ENCODE assay signal across 8 mouse cellular contexts in the genomic region with DNA sequence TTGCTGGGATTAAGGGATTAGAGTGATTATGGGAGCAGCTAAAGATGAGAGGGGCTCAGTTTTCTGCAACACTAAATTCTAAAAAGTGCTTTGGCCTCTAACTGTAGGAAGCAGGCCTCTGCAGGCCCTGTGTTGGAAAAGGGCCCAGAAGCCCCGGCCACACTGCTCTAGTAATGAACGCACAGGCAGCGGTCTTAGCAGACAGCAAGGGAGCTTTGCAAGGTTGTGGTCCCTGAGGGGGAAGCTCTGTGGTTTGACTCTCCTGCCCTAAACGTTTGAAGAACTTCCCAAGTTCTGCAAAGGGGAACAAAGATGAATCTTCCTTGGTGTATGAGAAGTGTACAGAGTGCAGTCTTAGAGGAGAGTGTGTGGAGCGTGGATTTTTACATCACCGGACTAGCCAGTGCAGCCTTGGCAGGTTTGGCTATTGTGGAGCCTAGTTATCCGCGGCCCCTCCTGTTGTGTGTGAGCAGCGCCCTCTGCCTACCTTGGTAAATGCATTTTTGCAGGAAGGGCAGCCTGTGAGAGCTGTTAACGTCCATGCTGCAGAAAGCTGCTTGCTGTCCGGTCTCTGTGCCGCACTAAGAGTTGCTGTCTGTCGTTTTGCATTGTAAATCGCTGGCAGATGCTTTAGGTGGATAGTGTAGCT. TPM values are rescaled to one million over a fixed set of nuclear protein-coding genes. Genes with fewer than 3 reads are reported as not detected.
DNase-seq lines count a peak whose midpoint lies in the region; ATAC-seq and TF ChIP-seq lines count a peak whose summit lies in the region.
"Not testable (repeated sequence)": the region's sequence is repeated elsewhere in the genome, so short reads cannot be mapped to it uniquely, and the experiment has no call there.

No protein-coding gene starts in this region.

- peak overlapping the region; percentile 34 for H3K4me2 ChIP-seq in forebrain, embryonic 16.5 days (ENCODE audit: low read length)
- not testable (repeated sequence) for H3K4me2 ChIP-seq in heart, postnatal 0 days (ENCODE audit: low read depth, low read length)
- H3K4me2 ChIP-seq in kidney, postnatal 0 days (ENCODE audit: low read length) = peak overlapping the region; percentile 16; the same call in 1 of the 2 replicates

- H3K27me3 ChIP-seq in forebrain, embryonic 16.5 days (replicated peaks; ENCODE audit: control insufficient read depth, insufficient read depth, low read length); heart, postnatal 0 days (ENCODE audit: control insufficient read depth, insufficient read depth, low read length); kidney, postnatal 0 days (ENCODE audit: insufficient read depth, low read length); limb, embryonic 10.5 days (ENCODE audit: low read depth, poor library complexity, severe bottlenecking): not testable (repeated sequence)

- H3K9ac ChIP-seq in forebrain, embryonic 16.5 days (replicated peaks; ENCODE audit: low read depth, low read length); heart, postnatal 0 days (replicated peaks; ENCODE audit: low read depth, low read length); kidney, postnatal 0 days (ENCODE audit: low read depth, low read length): not testable (repeated sequence)

- DNase-seq in ES-CJ7 (ENCODE audit: low read depth, low spot score) = peak; percentile 81
- peak; percentile 2 for DNase-seq in cerebellum, adult 9-10 months
- peak; percentile 5 for DNase-seq in heart, postnatal 0 days (ENCODE audit: low spot score)
- DNase-seq in kidney, postnatal 0 days (ENCODE audit: low spot score) = peak; percentile 53
- DNase-seq in limb, embryonic 10.5 days (ENCODE audit: low spot score) = peak; percentile 49
- peak; percentile 52 for DNase-seq in right cerebral cortex, adult 18-20 months

- H3K4me1 ChIP-seq in forebrain, embryonic 16.5 days (replicated peaks; ENCODE audit: control insufficient read depth, insufficient read depth, low read length); heart, postnatal 0 days (ENCODE audit: control insufficient read depth, insufficient read depth); kidney, postnatal 0 days (replicated peaks; ENCODE audit: insufficient read depth, low read length); limb, embryonic 10.5 days: not testable (repeated sequence)

- TF ChIP-seq EP300 in heart, postnatal 0 days (IDR thresholded peaks at IDR 0.05; ENCODE audit: low read depth) = not testable (repeated sequence)

- not testable (repeated sequence) for H3K9me3 ChIP-seq in forebrain, embryonic 16.5 days (ENCODE audit: control insufficient read depth, low read length); heart, postnatal 0 days (replicated peaks; ENCODE audit: control insufficient read depth, low read length); kidney, postnatal 0 days (replicated peaks; ENCODE audit: low read length); limb, embryonic 10.5 days (replicated peaks)

- peak; percentile 51 for TF ChIP-seq CTCF in heart, postnatal 0 days (IDR thresholded peaks at IDR 0.05; ENCODE audit: low read depth)
- TF ChIP-seq CTCF in kidney, postnatal 0 days (IDR thresholded peaks at IDR 0.05; ENCODE audit: low read depth) = peak; percentile 69

- not testable (repeated sequence) for H3K4me3 ChIP-seq in forebrain, embryonic 16.5 days (replicated peaks; ENCODE audit: low read length); heart, postnatal 0 days (ENCODE audit: low read depth, low read length); kidney, postnatal 0 days (replicated peaks; ENCODE audit: low read depth, low read length); limb, embryonic 10.5 days

- ATAC-seq in forebrain, embryonic 16.5 days = peak; percentile 89
- not testable (repeated sequence) for ATAC-seq in heart, postnatal 0 days (ENCODE audit: insufficient read depth, low read depth)
- peak; percentile 69; the same call in 1 of the 2 replicates for ATAC-seq in kidney, postnatal 0 days (replicated peaks; ENCODE audit: low FRiP score, low read depth)
- ATAC-seq in megakaryocyte progenitor cell, adult 5-6 weeks (replicated peaks; ENCODE audit: poor library complexity) = peak; percentile 86

- not testable (repeated sequence) for H3K36me3 ChIP-seq in forebrain, embryonic 16.5 days (ENCODE audit: control insufficient read depth, insufficient read depth); heart, postnatal 0 days (replicated peaks; ENCODE audit: control insufficient read depth, insufficient read depth, low read length); kidney, postnatal 0 days (ENCODE audit: insufficient read depth, low read length); limb, embryonic 10.5 days

- WGBS in forebrain, embryonic 16.5 days = 9% methylated on average over 14 of the region's 14 CpGs
- 16% methylated on average over 14 of the region's 14 CpGs for WGBS in heart, postnatal 0 days
- 14% methylated on average over 14 of the region's 14 CpGs for WGBS in kidney, postnatal 0 days
- WGBS in limb, embryonic 10.5 days = 24% methylated on average over 14 of the region's 14 CpGs

- not testable (repeated sequence) for H3K27ac ChIP-seq in forebrain, embryonic 16.5 days (ENCODE audit: low read length); heart, postnatal 0 days (ENCODE audit: low read depth); kidney, postnatal 0 days; limb, embryonic 10.5 days

RNA-seq across cellular contexts. Expression of gene Il1f9, which starts 4.5 kb away (rescaled TPM):
- polyA plus RNA-seq in forebrain, embryonic 16.5 days (2015; fragmentation: Nextera tagmentation; extraction: Ambion mirVana) = not detected in 2 replicates
- not detected in 2 replicates for total RNA-seq in heart, postnatal 0 days (2014; rRNA removed; ENCODE audit: low replicate concordance)
- 0.10 TPM in 1 of 2 replicates, not detected in the other for polyA plus RNA-seq in heart, postnatal 0 days (2015; fragmentation: Nextera tagmentation; extraction: Ambion mirVana)
- 0.11 and 0.15 TPM in 2 replicates for polyA plus RNA-seq in kidney, postnatal 0 days (2015; fragmentation: Nextera tagmentation; extraction: Ambion mirVana)
- polyA plus RNA-seq in limb, embryonic 10.5 days (2016; fragmentation: Nextera tagmentation; extraction: Ambion mirVana) = not detected in 2 replicates
- total RNA-seq in megakaryocyte progenitor cell, adult 5-6 weeks (2015) = 2.5 and 3.8 TPM in 2 replicates
- 2.9 and 4.0 TPM in 2 replicates for total RNA-seq in megakaryocyte progenitor cell, adult 5-6 weeks (2017)

RNA-seq across cellular contexts. Expression of gene Il1f8, which starts 28.8 kb away (rescaled TPM):
- not detected in 2 replicates for polyA plus RNA-seq in forebrain, embryonic 16.5 days (2015; fragmentation: Nextera tagmentation; extraction: Ambion mirVana)
- total RNA-seq in heart, postnatal 0 days (2014; rRNA removed; ENCODE audit: low replicate concordance) = not detected in 2 replicates
- polyA plus RNA-seq in heart, postnatal 0 days (2015; fragmentation: Nextera tagmentation; extraction: Ambion mirVana) = not detected in 2 replicates
- not detected in 2 replicates for polyA plus RNA-seq in kidney, postnatal 0 days (2015; fragmentation: Nextera tagmentation; extraction: Ambion mirVana)
- not detected in 2 replicates for polyA plus RNA-seq in limb, embryonic 10.5 days (2016; fragmentation: Nextera tagmentation; extraction: Ambion mirVana)
- not detected in 2 replicates for total RNA-seq in megakaryocyte progenitor cell, adult 5-6 weeks (2015)
- not detected in 2 replicates for total RNA-seq in megakaryocyte progenitor cell, adult 5-6 weeks (2017)

RNA-seq across cellular contexts. Expression of gene Il1f6, which starts 33.4 kb away (rescaled TPM):
- polyA plus RNA-seq in forebrain, embryonic 16.5 days (2015; fragmentation: Nextera tagmentation; extraction: Ambion mirVana) = not detected in 2 replicates
- total RNA-seq in heart, postnatal 0 days (2014; rRNA removed; ENCODE audit: low replicate concordance) = not detected in 2 replicates
- not detected in 2 replicates for polyA plus RNA-seq in heart, postnatal 0 days (2015; fragmentation: Nextera tagmentation; extraction: Ambion mirVana)
- polyA plus RNA-seq in kidney, postnatal 0 days (2015; fragmentation: Nextera tagmentation; extraction: Ambion mirVana) = 0.58 and 0.93 TPM in 2 replicates
- not detected in 2 replicates for polyA plus RNA-seq in limb, embryonic 10.5 days (2016; fragmentation: Nextera tagmentation; extraction: Ambion mirVana)
- total RNA-seq in megakaryocyte progenitor cell, adult 5-6 weeks (2015) = not detected in 2 replicates
- total RNA-seq in megakaryocyte progenitor cell, adult 5-6 weeks (2017) = not detected in 2 replicates

Comparison
In these comparisons a context has a peak if more than half of its experiments do, and no peak if none do; other contexts are left out.
1. DNase-seq: peak in every context shown above with its lines; median percentile 81 in ES-CJ7; 53 in kidney, postnatal 0 days; 52 in right cerebral cortex, adult 18-20 months; 49 in limb, embryonic 10.5 days; 5 in heart, postnatal 0 days; 2 in cerebellum, adult 9-10 months.